In genomic region chr9:14646061-14646460, GRCm38 (mm10) we compare ENCODE assay signal across 20 mouse cellular contexts. TPM values are rescaled to one million over a fixed set of nuclear protein-coding genes. Genes with fewer than 3 reads are reported as not detected.
"Had no signal": no experiment of that assay in that cellular context is flagged by ENCODE, and none has a peak within 500 bp of the region (broad histone marks: within the 10 kb centered on the region; RNA-seq: fewer than 3 reads in every experiment).

No protein-coding gene starts in this region.

- H3K9ac ChIP-seq: lung, embryonic 14.5 days; midbrain, embryonic 13.5 days; midbrain, embryonic 15.5 days; neural tube, embryonic 13.5 days; neural tube, embryonic 15.5 days had no signal

- H3K27ac ChIP-seq: midbrain, embryonic 10.5 days; midbrain, embryonic 13.5 days; midbrain, embryonic 15.5 days; neural tube, embryonic 13.5 days; neural tube, embryonic 15.5 days had no signal

- H3K4me3 ChIP-seq: midbrain, embryonic 10.5 days; midbrain, embryonic 13.5 days; midbrain, embryonic 15.5 days; myocyte; neural tube, embryonic 13.5 days; neural tube, embryonic 15.5 days had no signal

- DNase-seq: lung, adult 18-20 months; lung, embryonic 14.5 days; lung, postnatal 10 days; lung, postnatal 4 days; retina, postnatal 1 day; right cerebral cortex, adult 18-20 months; right cerebral cortex, postnatal 25 days; right cerebral cortex, postnatal 4 days; spleen, adult 18-20 months; thymus, adult 18-20 months; thymus, postnatal 14 days; thymus, postnatal 36 days had no signal

- H3K4me2 ChIP-seq: lung, embryonic 14.5 days; midbrain, embryonic 13.5 days; midbrain, embryonic 15.5 days; neural tube, embryonic 13.5 days; neural tube, embryonic 15.5 days had no signal

- ATAC-seq: midbrain, embryonic 13.5 days; midbrain, embryonic 15.5 days had no signal

- H3K36me3 ChIP-seq: midbrain, embryonic 10.5 days; midbrain, embryonic 13.5 days; midbrain, embryonic 15.5 days; neural tube, embryonic 13.5 days; neural tube, embryonic 15.5 days had no signal

- H3K9me3 ChIP-seq: midbrain, embryonic 10.5 days; midbrain, embryonic 13.5 days; midbrain, embryonic 15.5 days; neural tube, embryonic 13.5 days; neural tube, embryonic 15.5 days had no signal

- H3K27me3 ChIP-seq: midbrain, embryonic 13.5 days; midbrain, embryonic 15.5 days; neural tube, embryonic 13.5 days; neural tube, embryonic 15.5 days had no signal

RNA-seq across cellular contexts. Expression of gene Amotl1, which starts 1.2 kb away (rescaled TPM):
- total RNA-seq: megakaryocyte, adult 5-6 weeks; megakaryocyte-erythroid progenitor cell, adult 5-6 weeks had no signal
